31 mouse cellular contexts compared by ENCODE assay signal in genomic region chr11:79151874-79152273, GRCm38 (mm10).
"Had no signal": no experiment of that assay in that cellular context is flagged by ENCODE, and none has a peak within 500 bp of the region (broad histone marks: within the 10 kb centered on the region; RNA-seq: fewer than 3 reads in every experiment).

No protein-coding gene starts in this region.

- H3K27ac ChIP-seq: limb, embryonic 10.5 days; limb, embryonic 12.5 days; limb, embryonic 13.5 days; limb, embryonic 15.5 days; liver, embryonic 12.5 days; liver, embryonic 13.5 days; liver, embryonic 14.5 days; liver, embryonic 15.5 days; lung, embryonic 15.5 days; macrophage; midbrain, embryonic 10.5 days; midbrain, embryonic 12.5 days; midbrain, embryonic 13.5 days; midbrain, embryonic 15.5 days had no signal

- H3K4me2 ChIP-seq: limb, embryonic 12.5 days; limb, embryonic 13.5 days; limb, embryonic 15.5 days; liver, embryonic 11.5 days; liver, embryonic 12.5 days; liver, embryonic 13.5 days; liver, embryonic 15.5 days; lung, embryonic 14.5 days; lung, embryonic 15.5 days; midbrain, embryonic 11.5 days; midbrain, embryonic 12.5 days; midbrain, embryonic 13.5 days; midbrain, embryonic 15.5 days had no signal

- H3K4me3 ChIP-seq: limb, embryonic 10.5 days; limb, embryonic 12.5 days; limb, embryonic 13.5 days; limb, embryonic 15.5 days; liver, embryonic 12.5 days; liver, embryonic 13.5 days; liver, embryonic 15.5 days; lung, embryonic 15.5 days; midbrain, embryonic 10.5 days; midbrain, embryonic 12.5 days; midbrain, embryonic 13.5 days; midbrain, embryonic 15.5 days; myocyte had no signal

- H3K4me1 ChIP-seq: limb, embryonic 10.5 days; limb, embryonic 12.5 days; limb, embryonic 13.5 days; limb, embryonic 15.5 days; lung, embryonic 15.5 days; midbrain, embryonic 12.5 days; midbrain, embryonic 13.5 days; midbrain, embryonic 15.5 days had no signal

- H3K9ac ChIP-seq: limb, embryonic 12.5 days; limb, embryonic 13.5 days; limb, embryonic 15.5 days; liver, embryonic 12.5 days; liver, embryonic 13.5 days; liver, embryonic 14.5 days; liver, embryonic 15.5 days; liver, postnatal 0 days; lung, embryonic 14.5 days; lung, embryonic 15.5 days; midbrain, embryonic 12.5 days; midbrain, embryonic 13.5 days; midbrain, embryonic 15.5 days had no signal

- H3K27me3 ChIP-seq: limb, embryonic 12.5 days; limb, embryonic 13.5 days; limb, embryonic 15.5 days; liver, embryonic 13.5 days; liver, embryonic 15.5 days; lung, embryonic 15.5 days; megakaryocyte, embryonic 14.5 days; midbrain, embryonic 12.5 days; midbrain, embryonic 13.5 days; midbrain, embryonic 15.5 days had no signal

- DNase-seq: left cerebral cortex, postnatal 4 days; liver; liver, embryonic 13.5 days; liver, postnatal 0 days; lung, adult 18-20 months; lung, adult 2 months; lung, embryonic 14.5 days; lung, postnatal 10 days; lung, postnatal 14 days; lung, postnatal 36 days; lung, postnatal 4 days; midbrain, embryonic 14.5 days had no signal

- H3K9me3 ChIP-seq: limb, embryonic 10.5 days; limb, embryonic 12.5 days; limb, embryonic 13.5 days; limb, embryonic 15.5 days; liver, embryonic 12.5 days; liver, embryonic 13.5 days; liver, embryonic 15.5 days; lung, embryonic 15.5 days; megakaryocyte, embryonic 14.5 days; midbrain, embryonic 10.5 days; midbrain, embryonic 12.5 days; midbrain, embryonic 13.5 days; midbrain, embryonic 15.5 days had no signal

- ATAC-seq: liver, embryonic 12.5 days; liver, postnatal 0 days; lung, postnatal 0 days; midbrain, embryonic 13.5 days; midbrain, embryonic 15.5 days; midbrain, embryonic 16.5 days had no signal

- H3K36me3 ChIP-seq: limb, embryonic 10.5 days; limb, embryonic 12.5 days; limb, embryonic 13.5 days; limb, embryonic 15.5 days; liver, embryonic 12.5 days; liver, embryonic 13.5 days; liver, embryonic 15.5 days; lung, embryonic 15.5 days; midbrain, embryonic 10.5 days; midbrain, embryonic 12.5 days; midbrain, embryonic 13.5 days; midbrain, embryonic 15.5 days had no signal
